Mouse (Mus musculus): Measurements from ENCODE around the gene Nav3.

GRCm38 (mm10) chr10:110102231-110102630 is 353.8 kb downstream of the Nav3 start:
- TF ChIP-seq GABPA (IDR thresholded peaks at IDR 0.05; ENCODE audit: low read depth, low read length), result no peak
- TF ChIP-seq ETS1 (IDR thresholded peaks at IDR 0.05; ENCODE audit: low read depth, low read length), result no peak
- TF ChIP-seq CTCF (IDR thresholded peaks at IDR 0.05 in 2 of 3, conservative IDR thresholded peaks at IDR 0.05 in 1 of 3; ENCODE audit: control insufficient read depth in 1 of 3, insufficient read depth in 1 of 3, low read depth in 2 of 3, low read length in 3 of 3, poor library complexity in 1 of 3, severe bottlenecking in 1 of 3), result no peak

Measured in MEL (cell line).